Mouse (Mus musculus) cerebellum, postnatal 10 days (tissue): Measurements from ENCODE around the gene Anxa4.

Experiments used
- DNase-seq, 2 experiments: peaks; one replicate each; pipeline ENCODE4 v3.0.0; 2021; ENCODE audit warnings: mixed read lengths in 2 of 2

Anxa4 gene

DNA sequence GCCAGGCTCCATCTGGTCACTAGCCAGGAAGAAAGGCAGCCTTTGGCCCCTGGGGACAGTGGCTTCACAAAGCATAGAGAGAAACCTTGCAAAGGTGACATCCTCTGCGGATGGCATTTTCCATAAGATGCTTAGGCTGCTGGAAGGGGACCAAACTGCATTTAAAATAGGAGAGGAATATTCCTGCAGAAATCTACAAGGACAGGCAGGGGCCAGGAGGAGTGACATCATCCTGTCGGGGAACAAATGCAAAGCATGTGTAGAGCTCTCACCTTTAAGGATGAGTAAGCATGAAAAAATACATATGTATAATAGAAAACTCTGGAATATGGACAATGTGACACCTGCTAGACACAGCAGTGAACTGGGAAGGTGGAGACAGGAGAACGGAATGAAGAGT lies 7.1 kb upstream of the Anxa4 start:
- DNase-seq, result peak in 1 of 2 experiments; percentile 27

DNA sequence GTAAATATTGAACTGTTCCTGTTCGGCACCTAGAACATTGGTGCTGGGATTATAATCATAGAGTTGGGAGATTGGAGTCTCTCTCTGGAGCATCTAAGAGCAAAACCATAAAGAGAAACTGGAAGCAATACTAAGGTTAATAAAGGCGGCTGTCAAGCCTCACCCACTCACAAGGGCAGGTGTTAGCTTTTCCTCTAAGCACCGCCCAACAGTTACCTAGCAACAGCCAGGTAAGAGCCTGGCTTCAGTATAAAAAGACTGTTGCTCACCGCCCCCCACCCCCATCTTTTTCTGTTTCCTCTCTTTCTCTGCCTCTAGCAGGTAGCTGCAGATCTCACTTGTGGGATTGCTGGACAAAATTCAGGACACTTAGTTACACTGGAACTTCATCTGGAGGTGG lies 4.1 kb upstream of the Anxa4 start:
- no peak for DNase-seq

DNA sequence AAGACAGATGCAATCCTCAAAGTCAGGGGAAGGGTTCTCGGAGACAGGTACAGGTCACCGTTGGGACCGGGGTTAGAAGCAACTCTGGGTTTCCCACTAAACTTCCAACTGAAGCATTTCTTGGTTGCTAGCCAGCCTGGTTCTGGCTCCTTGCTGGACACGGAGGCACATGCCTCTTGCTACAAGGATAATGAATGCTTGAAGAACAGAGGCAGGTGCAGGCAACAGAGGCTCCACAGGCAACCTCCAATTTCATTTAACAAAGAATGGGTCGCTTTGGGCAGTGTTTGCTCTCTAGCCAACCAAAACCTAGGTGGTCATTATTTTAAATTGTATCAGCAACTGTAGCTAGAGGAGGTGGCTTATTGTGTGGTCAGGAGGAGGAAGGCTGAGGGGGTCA lies 573 bp upstream of the Anxa4 start:
- peak; percentile 33 to 39 for DNase-seq

DNA sequence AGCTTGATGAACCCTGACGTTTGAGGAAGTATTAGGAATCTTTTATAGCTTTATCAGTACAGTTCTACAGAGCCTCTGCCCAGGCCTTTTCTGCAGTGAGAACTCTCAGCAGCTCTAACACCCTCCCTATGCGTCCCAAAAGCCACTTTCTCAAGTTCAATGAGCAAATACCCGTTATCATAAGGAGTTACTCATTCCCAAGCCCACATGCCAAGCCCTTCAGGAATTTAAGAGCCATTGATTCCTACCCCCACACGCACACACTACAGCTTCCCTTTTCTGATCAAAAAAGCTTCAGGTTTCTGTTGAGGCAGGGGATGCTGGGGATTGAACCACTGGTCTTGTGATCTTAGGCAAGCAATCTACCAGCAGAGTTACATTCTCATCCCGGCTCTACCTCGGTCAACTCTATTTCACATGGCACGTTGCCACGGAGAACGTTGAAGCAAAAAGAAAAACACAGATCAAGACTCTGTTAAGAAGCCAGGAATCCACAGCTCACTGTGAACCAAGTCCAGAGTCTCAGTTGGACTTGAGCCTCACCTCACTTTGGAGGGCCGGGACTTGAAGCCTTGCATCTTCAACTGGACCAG lies 2.9 kb downstream of the Anxa4 start:
- no peak for DNase-seq

DNA sequence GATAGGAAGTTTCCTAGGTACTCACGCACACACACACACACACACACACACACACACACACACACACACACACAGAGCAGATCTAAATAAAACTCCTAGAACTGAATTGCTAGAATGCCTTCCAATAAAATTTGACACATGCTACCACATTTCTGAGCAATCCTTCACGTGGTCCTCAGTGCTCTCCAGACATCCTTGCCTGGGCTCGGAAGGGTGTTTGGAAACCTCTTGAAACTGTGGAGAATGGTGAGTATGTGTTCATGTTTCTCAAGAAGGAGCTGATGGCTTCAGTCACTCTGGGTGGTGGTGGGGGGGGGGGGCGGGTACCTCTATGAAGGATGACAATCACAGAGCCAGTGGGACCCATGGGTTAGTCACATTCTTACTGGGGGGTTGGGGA lies 5.1 kb downstream of the Anxa4 start:
- no peak for DNase-seq

DNA sequence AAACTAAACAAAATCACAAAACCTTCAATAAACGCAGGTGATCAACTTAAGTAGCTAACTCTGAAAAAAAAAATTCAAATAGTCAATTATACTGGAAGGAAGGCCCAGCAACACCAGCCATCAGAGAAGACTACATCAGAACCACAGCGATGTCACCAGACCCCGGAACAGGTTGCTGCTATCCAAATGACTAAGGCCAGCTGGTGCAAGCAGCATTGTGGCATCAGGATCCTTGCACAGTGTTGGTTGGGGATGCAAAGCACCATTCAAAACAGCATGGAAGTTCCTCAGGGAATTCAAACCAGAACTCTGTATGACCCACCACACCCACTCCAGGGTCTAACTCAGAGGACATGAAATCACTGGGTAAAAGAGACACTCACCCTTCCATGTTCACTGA lies 6.8 kb downstream of the Anxa4 start:
- no peak for DNase-seq

DNA sequence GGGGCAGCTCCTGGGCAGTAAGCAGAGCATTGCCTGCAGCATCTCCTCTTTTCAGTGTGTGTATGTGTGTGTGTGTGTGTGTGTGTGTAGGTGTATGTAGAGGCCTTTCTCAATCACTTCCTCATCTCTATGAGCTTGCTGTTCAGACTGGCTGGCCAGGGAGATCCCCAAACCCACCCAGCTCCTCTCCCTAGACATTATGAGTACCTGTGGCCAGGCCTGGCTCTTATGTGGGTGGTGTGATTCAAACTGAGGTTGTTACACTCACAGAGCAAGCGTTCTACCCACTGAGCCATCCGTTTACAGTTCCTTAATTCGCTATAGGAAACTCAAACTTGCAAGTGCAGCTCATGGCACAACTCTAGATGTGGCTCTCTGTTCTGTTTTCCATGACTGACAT lies 8.6 kb downstream of the Anxa4 start:
- DNase-seq, result no peak

DNA sequence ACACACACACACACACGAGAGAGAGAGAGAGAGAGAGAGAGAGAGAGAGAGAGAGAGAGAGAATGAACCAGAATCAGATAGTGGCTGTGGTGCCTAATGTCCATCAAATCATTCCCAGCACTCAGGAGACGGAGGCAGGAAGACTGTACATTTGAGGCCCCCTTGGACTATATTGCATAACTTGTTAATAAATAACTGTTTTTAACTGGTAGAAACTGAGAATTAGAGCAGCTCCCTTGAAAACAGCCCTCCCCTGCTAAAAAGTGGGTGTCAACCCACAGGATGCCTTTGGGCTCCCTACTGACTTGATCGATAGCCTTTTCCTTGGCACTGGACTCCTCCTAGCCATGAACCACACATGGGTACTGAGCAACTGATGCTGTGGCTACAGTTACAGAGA lies 11.0 kb downstream of the Anxa4 start:
- no peak for DNase-seq

DNA sequence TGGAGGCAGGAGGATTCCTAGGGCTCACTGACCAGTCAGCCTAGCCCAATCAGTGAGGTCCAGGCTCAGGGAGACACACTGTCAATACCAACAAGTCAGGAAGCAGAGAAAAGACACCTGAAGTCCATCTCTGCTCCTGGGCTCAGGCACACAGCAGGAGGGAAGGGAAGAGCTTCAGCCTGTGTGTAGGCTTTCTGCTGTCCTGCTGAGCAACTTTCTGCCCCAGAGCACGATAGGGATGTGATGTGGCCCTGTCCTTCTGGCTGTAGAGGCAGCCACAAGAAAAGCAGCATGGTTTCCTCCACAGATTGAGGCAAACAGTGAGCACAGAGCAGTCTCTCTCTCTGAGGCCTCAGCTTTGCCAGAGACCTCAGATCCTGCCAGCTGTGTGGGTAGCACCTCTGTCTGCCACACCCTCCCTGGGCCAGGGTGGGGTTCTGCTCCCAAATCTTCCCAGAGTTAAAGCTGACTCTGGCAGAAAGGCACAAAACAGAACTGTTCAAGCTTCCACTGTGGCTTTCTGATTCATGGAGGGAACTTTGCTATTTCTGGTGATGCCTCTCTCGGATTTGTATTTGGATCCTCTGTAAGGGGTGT lies 11.9 kb downstream of the Anxa4 start:
- DNase-seq, result no peak

DNA sequence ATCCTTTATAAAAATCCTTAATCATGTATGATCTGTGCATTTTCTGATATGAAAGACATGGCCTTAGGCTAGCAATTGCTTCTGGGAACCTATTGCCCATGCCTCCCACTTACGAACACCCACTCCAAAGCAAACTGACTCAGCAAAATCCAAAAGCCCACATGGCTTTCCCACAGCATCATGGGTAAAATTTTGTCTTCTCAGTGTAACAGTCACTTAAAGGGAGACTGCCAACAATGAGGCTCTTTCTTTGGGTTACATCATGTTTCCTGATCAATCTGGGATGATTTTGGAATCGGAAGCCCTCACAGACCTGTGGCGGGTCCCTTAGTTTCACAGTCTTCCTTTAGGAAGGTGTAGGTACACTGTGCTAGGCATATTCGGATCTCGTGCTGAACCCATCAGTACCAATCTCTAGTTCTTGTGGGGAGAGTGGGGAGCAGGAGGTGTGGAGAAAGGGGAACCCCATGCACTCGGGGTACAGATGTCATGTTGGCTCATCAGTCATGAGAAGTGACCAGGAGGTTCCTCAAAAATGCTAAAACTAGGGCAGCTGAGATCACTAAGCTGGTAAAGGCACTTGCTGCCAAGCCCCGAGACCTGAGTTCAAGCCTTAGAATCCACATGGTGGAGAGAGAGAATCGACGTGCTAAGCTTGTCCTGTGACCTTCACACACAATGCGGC lies 14.3 kb downstream of the Anxa4 start:
- DNase-seq, result no peak

DNA sequence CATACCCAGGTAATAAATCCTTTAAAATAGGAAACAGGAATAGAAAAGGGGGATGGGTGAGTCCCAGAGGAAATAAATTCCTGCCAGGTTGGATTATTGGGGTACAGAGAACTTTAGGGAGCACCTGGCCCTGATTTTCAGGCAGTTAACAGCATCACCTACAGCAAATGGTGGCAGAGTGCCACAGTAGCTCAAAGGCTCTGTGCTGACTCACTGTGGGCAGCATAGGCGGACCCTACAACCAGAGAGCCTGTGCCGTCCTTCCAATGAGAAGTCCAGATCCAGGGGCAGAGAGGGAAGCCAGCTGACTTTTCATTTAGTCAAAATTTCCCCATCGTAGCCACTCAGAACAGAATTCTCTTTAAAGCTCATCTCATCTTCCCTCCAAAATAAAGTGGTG lies 16.2 kb downstream of the Anxa4 start:
- no peak for DNase-seq

DNA sequence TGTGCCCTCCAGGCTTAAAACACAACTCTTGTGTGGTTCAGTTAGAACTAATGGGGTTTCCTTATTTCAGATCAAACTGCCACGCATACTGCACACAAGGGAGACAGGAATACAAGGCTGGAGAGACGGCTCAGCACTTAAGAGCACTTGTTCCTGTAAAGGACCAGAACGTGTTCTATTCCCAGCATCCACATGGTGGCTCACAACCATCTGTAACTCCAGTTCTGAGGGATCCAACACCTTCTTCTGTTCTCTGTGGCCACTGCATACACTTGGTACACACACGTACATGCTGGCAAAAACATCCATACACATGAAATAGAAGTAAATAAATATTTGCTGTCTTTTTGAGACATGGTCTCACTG lies 16.7 kb downstream of the Anxa4 start:
- DNase-seq, result no peak

DNA sequence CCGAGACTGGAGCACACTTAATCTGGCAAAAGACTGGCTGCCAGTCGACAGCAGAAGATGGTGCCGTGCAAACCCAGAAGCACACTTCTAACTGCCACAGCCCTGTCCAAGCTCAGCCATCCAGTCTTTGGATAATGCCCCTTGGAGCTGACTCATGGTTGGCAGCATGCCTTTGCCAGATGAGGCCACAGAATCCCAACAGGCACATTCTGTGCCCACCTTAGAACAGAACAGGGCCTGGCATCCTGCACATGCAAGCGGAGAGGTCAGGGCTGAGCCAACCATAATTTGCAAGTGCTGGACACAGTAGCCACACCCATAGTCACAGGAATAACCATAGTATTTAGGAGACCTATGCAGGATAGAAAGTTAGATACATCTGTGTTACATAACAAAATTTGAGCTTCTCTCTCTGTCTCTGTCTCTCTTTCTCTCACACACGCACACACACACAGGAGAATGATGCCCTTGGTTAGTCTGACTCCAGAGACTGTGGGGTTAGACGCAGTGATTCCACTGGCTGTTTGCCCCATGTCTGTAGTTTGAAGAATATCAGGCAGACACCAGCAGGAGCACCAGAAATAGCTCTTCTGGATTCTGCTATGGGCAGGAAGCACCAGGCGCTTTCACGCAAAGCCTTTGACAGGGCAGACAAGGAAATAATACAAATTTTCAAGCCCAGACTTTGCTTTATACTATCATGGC lies 17.2 kb downstream of the Anxa4 start:
- peak; percentile 32 to 54 for DNase-seq

DNA sequence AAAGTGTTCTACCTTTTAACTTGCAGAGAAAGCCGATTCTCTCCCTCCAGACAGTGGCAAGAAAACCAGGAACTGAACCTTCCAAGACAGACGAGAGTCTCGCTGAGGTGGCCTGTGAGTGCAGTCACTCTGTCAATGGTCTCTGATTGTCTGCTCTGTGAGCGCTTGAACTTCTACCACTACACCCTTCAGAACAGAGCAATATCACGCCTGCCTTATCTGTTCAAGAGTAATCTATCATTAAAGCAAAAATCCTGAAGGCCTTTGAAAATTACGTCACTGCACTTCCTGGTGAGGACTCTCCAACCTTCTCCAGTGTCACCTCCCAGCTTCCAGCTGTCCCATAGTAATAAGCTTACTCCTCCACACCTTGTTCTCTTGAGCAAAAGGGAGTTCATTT lies 18.4 kb downstream of the Anxa4 start:
- DNase-seq, result no peak

DNA sequence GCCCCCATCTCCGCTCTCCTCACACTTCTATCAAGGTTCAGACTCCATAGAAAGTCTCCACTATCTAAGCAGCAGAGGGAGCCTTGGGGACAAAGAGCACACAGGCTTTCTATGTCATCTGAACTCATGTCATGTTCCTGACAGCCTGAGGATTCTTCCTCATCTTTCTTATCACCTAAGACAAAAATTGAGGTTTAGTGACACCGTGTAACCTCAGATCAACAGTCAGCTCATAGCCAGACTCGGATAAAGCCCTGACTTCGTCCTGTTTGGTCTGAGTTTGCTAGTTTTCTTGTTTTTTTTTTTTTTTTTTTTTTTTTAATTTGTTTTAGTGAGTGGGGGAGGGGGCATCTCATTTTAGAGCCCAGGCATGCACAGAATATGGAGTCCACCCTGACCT lies 19.6 kb downstream of the Anxa4 start:
- no peak for DNase-seq

DNA sequence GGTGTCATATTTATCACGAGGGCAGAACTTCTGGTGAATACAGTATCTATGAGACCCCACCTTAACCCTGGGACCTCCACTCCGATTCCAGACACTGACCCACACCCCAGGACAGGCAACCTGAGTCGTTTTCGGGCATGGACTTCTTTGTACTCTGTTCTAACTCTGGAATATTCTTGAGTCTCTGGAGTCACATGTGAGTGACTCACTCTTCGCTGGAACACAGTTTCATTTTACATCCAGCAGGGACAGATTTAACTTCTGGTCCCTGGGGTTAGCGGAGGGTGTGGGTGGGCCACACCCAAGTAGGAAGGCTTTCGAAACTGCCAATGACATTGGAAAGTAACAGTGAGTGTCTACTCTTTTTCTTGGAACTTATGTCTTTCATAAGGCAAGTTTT lies 20.8 kb downstream of the Anxa4 start:
- DNase-seq, result no peak

DNA sequence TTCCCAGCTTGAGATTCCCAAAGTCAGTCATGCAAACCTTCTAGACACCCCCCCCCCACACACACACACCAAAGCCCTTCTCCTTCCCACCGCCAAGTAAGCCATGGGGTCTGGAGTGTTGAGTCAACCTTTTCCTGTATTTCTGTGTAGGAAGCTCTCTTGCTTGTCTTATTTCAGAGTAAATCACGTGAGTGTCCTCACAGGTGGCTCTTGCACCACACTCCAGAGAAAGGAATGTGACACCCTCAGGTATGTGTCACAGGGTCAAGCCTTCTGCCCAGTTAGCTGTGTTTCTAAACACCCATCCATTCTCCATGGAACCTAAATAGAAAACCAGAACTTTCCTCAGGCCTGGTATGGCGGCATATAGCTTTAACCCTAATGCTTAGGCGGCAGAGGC lies 24.4 kb downstream of the Anxa4 start:
- DNase-seq, result no peak

DNA sequence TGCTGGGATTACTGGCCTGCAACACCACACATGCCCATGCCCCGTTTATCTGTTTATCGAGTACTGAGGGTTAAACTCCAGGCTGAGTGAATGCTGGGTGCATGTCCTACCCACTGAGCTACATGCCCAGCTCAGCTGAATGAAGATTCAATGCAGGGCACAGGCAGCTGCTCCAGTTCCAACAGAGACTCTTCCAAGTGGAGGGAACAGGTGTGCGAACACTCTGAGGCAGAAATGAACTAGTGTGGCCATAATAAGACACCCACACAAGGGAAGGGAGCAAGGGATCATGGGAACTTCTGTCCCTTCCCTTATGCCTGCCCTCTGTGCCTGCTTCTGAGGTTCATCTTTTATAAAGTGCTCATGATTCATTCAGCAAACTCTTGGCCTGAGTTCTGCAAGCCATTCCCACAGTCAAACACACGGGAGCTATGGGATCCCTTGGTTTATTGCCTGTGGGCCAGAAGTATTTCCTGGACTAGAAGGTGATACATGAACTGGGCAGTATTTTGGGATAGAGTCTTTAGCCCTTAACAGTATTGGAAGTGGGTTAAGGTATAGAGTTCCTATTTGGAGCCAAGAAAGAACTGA lies 25.1 kb downstream of the Anxa4 start:
- DNase-seq, result no peak

DNA sequence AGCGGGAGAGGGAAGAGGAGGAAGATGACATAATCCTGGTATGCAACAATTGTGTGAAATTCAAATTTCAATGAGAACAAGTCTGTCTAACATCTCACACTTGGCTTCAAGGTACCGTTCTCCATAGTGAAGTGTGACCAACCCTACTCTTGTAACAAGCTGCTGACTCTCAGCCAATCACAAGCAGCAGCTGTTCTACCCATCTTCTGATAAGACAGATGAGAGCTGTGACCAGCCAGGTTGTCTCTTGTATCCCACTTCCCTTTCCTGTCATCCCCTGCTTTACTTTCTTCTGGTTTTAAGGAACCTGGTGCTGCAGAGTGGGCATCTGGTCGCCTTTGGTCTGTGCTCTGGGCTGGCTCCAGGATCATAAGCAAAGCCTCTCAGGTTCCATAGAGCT lies 25.9 kb downstream of the Anxa4 start:
- DNase-seq, result no peak

DNA sequence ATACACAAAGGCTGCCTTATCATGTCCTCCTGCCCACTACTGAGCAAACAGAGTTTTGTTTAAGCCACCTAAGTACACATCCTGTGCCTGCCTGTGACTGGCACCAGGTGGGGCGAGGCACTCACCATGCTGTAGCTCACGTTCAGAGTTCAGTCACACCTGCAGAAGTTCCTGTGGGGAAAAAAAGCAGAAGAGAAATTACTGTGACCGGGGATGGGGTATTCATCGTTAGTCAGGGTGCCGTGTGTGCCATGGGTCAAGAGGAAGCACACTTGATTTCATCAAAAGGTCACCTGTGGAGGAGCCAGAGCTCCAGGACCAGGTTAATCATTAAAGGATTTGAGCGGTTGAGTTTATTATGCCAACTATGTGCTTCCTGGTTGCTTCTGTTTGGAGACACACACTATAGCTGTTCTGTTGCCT lies 27.7 kb downstream of the Anxa4 start:
- DNase-seq, result no peak

DNA sequence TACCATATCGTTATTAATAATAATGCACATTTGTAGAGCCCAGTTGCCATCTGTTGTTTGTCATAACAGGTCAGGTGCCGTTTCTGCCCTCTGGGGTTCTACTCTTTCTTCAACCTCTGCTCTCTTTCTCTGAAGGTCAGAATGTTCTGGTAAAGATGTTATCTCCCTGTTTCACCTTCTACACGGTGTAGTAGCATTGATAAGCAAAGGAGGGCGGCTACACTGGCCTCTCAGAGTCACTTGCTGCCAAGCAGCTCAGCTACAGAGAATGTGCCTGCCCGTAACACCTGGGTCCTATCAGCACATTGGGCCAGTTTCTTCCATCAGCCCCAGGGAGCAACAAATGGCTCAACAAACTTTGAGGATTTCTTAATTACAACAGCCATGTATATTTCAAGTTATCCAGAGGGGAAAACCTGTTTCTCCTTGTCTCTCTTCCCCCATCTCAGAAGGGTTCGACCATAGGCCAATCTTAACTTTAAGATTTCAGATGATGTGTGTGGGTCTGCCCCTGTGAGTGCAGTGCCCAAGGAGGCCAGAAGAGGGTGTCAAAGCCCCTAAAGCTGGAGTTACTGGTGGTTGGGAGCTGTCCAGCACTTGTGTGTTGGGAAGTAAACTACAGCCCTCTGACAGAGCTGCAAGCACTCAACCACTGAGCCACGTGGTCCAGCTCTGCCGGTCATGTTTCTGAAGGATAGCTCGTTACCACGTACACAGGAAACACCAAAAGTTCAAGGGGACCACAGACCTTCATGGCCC lies 39.1 kb downstream of the Anxa4 start:
- DNase-seq, result no peak

DNA sequence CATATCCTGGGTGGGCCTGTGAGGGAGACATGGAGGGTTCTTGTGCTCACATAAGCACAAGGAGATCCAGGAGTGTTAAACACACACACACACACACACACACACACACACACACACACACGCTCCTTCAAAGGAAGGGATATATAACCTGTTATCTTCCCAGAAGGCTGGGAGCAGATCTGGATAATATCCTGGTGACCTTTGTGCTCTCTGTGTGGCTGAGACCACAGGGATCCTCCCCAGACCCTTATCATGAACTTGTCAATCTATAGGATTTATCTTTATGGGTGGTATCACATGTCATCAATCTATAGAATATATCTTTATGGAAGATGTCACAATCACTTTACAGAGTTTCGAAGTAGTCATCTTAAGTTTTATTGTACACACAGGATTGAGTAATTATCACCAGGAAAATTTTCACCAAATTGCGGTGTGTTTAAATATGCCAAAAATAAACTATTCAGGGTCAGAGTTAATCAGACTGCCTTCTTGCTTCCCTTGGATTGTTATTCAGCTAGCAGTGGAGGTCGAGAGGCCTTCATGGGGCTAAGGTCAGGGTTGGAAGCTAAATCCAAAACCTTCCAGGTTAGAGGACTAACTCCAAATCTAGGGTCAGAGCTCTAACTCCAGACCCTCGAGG lies 40.4 kb downstream of the Anxa4 start:
- no peak for DNase-seq
